Mouse (Mus musculus) embryo, embryonic 11 days (tissue): ENCODE measurements around the gene Unc79.

Experiments used
- DNase-seq: peaks from one replicate; pipeline ENCODE4 v3.0.0-alpha.2; 2015

The Unc79 gene

DNA sequence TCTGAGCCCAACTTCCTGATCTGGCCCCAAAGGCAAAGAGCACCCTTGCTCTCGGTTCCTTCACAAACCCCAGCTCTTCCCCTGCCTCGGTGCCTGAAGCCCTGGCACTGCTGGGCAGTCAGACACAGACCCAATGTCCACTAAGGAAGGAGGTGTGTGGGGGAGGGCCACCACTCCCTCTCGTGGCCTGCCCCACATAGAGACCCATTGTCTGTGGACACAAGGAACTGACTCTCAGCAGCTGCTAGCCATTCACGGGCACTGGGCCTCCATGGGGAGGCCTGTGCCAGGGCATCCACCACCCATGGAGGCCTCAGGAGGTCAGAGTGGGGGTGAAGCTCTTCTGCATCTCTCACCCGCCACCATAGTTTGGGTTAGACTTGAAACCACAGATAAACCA, 262.4 kb downstream of the Unc79 start:
- no peak for DNase-seq

DNA sequence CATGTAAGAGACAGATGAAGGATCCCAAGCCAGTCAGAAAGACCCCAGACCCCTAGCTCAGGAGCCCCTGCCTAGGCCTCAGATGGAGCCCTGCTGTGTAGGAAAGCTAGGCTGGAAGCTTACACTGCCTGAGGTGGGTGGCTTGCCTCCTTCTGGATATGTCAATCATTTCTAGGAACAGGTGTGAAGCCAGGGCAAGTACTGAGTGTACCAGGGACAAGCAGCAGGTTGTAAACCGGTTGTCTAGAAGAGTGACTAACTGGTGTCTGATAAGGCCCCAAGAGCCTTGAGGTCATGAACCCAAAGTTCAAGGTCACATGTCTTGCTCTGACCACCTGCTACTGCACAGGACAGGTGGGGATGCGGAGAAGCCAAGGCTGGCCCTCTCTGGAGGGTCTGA, 264.9 kb downstream of the Unc79 start:
- no peak for DNase-seq

DNA sequence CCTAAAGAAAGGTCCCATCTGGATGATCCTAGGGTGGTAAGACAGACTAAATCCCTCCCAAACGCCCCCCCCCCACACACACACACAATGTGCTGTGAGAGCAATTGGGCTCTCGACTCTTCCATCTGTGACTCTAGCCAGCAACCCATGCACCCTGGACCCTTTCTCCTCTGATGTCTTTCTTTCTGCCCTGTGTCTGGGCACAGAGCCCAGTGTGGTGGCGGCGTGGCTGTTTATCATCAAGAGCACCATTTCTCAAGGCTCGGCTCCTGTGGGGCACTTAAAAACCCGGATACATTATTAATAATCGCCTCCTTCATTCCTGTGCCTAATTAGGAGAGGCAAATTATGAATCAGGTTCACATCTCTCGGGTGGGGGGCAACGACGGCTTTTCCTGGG, 265.6 kb downstream of the Unc79 start:
- DNase-seq: no peak

DNA sequence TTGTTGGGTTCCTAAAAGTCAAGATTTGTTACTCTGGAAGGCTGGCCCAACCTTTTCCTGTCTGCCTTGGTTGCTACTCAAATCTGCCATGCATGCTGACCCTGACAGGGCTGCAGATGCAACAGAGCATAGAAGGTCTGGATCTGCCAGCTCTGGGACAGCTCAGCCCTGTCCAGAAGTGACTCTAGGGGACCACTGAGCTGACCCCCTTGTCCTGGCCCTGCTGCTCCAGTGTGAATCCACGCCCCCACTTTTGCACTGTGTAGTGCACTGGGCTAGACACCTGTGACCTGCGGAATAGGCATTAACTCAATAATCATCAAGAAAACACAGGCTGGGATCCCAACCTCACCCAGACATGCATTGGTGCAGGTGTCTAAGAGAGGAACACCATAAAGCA, 266.1 kb downstream of the Unc79 start:
- no peak for DNase-seq

DNA sequence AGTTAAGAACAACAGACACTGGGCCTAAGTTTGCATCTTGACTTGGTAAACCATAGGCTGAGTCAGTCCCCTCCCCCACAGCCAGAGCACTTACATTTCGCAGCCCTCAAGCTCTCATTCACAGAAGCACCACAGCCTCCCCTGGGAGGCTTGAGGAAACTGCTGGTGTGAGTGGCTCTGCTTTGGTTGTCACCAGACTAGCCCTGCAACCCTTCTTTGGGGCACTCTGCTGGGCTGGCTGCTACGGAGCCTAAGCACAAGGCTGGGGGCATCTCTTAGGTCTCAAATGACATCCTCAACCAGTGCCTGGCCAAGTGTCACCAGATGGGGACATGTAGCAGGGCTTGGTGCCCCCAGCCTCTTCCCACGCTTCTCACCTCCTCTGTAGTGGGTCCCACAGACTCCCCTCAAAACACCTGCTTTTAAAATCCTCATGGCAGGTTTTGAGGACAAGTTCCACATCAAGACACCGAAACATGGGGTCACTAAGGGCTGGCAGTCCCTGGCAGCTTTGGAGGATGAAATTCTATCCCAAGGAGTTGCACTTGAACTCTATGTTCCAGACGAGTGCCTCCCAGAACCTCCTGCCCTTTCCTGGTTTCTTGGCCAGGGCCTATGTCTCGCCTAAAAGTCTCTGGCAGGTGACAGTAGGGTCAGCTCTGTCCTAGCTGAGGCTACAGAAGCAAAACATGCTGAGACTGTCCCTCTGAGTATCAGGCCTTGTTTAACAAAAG, 267.4 kb downstream of the Unc79 start:
- peak; percentile 21 for DNase-seq

DNA sequence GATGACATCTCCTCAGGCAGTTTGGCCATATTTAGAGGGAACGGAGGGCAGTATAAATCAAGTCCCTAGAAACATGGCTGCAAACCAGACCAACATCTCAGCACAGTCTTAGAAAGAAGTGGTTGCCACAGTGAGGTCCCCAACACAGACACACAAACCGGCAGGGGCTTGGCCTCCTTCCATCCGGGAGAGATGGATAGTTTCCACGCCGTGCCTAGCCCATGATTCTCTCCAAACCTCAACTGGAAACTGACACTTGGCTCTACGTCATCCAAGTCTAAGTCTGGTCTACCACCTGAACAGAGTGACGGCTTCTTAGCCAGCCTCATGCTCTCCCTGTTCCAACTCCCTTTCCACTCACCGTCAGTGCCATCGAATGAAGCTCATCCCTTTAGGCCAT, 275.0 kb downstream of the Unc79 start:
- DNase-seq: no peak

DNA sequence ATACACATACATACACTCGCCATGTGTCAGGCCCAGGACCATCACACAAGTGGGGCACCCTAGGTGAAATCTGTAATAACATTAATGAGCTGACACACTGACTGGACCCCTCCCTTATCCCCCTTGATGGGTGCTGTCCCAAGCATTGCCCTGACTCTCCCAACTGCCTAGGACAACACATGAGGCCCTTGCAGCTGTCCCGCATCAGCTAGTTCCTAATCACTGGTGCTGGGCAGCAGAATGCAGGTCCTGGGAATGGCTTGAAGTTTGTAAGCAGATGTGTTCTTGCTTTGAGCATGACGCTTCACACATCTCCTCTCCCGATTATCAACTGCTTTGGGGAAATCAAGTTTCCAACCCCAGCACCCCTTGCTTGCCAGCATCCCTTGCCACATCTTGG, 277.5 kb downstream of the Unc79 start:
- DNase-seq: no peak

DNA sequence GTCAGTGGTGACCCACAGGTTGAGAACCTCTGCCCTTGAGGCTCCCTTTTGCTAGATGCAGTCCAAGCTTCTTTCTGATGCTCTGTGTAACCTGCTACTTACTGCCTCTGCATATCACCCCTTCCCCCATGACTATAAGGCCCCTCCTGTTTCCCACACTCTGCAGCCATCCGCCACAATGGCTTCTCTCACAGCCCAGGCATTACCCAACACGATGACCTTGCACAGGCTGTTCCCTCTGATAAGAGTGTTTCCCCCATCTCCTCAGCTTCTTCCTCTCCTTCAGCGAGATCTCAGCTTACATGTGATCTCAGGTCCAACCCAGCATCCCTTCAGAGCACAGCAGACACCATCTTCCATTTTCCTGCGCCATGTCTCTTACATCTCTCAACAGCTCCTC, 280.4 kb downstream of the Unc79 start:
- no peak for DNase-seq
